Mouse (Mus musculus): ENCODE measurements at regions not wholly inside any gene's neighbourhood (a gene's known extent, or its start where the extent isn't known, plus 50 kb on each side); places are given as distances from the start of the nearest gene placed in this dataset.

DNA sequence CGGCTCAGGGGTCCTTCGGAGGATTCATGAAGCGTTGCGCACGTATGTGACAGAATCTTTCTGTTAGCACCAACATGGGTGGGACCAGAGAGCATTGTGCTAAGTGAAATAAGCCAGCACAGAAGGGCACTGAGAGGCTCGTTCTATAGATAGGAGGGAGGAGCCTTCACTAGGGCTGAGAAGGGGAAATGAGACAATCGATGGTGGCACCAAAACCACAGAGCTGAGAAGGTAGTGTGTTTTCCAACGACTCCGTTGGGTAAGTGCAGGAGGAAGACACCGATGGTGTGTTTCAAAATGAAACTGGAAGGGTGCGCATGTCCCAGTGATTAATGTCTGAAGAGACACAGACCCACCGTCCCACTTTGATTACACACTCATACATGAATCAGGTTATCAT lies 54.7 kb upstream of the Krtap11-1 start:
- DNase-seq (ENCODE audit: low read depth, low spot score) = no peak

DNA sequence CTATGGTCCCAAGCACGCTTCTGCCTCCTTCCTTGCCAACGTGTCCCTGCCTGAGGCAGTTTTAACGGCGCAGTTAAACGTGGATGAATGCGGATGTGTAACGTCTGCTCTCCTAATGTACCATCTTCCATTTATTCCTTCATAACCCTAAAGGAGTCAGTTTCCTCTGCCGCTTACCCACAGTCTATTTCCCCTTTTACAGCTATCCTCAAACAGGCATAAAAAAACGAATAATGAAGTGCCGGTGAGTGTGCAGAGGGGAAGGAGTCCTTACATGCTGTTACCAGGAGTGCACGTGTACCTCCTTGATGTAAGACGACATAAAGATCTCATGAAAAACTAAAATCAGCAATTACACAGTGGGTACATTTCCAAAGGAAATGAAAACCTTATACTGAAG lies 54.3 kb upstream of the Krtap11-1 start:
- DNase-seq (ENCODE audit: low read depth, low spot score) = no peak
